Mouse (Mus musculus): ENCODE results near the gene Spns3. TPM values are rescaled to one million over a fixed set of nuclear protein-coding genes. Genes with fewer than 3 reads are reported as not detected.

The Spns3 gene
- polyA plus RNA-seq (2012; rRNA removed): 1.6 and 1.8 TPM in 2 replicates

GRCm38 (mm10) chr11:72550134-72550988, at the start of gene Spns3:
Gene Spns3, minus strand, starts transcription at chr11:72550506.

DNA sequence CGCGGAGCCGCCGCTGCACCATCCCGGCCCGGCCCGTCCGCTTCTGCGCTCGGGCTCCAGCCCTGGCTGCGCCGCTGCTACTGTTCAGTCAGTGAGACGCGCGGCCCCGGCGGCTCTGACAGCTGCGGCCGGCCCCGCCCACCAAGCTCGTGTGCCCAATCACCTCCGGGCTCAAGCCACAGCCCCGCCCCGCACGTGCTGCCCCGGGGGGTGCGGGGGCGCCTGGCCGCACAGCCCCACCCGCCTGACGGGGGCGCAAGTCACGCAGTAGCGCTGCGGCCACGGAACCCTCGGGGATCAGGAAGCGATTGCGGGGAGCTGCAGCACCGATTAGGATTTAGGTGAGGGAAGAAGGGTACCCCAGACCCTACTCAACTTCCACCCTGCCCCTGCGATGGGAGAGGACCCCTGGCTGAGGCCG, 60.4 kb downstream of the Spns3 start, which contains the start of gene Spns2:
TSS of gene Spns2 (minus strand) at position 24 of the 421 bp plus-strand sequence.

Other genes starting within 250 kb of the Spns3 start
- gene Xaf1, start 248.9 kb downstream of the Spns3 start, polyA plus RNA-seq (2012; rRNA removed): 13.2 and 16.7 TPM in 2 replicates
- 0.02 and 0.05 TPM in 2 replicates for gene Fbxo39, start 236.1 kb downstream of the Spns3 start, polyA plus RNA-seq (2012; rRNA removed)
- 0.03 and 0.08 TPM in 2 replicates for gene Tekt1, start 188.1 kb downstream of the Spns3 start, polyA plus RNA-seq (2012; rRNA removed)
- 1.7 and 1.8 TPM in 2 replicates for gene Smtnl2, start 138.8 kb downstream of the Spns3 start, polyA plus RNA-seq (2012; rRNA removed)
- 1.2 and 1.5 TPM in 2 replicates for gene Ggt6, start 115.0 kb downstream of the Spns3 start, polyA plus RNA-seq (2012; rRNA removed)
- 29.7 and 33.8 TPM in 2 replicates for gene Mybbp1a, start 109.2 kb downstream of the Spns3 start, polyA plus RNA-seq (2012; rRNA removed)
- 8.8 and 9.3 TPM in 2 replicates for gene Spns2, start 60.6 kb downstream of the Spns3 start, polyA plus RNA-seq (2012; rRNA removed)
- gene Ube2g1, start 56.8 kb upstream of the Spns3 start, polyA plus RNA-seq (2012; rRNA removed): 10.9 and 12.2 TPM in 2 replicates
- gene Ankfy1, start 139.5 kb upstream of the Spns3 start, polyA plus RNA-seq (2012; rRNA removed): 10.3 and 10.6 TPM in 2 replicates
- 2.1 and 2.3 TPM in 2 replicates for gene Cyb5d2, start 245.6 kb upstream of the Spns3 start, polyA plus RNA-seq (2012; rRNA removed)
- gene Zzef1, start 245.7 kb upstream of the Spns3 start, polyA plus RNA-seq (2012; rRNA removed): 4.4 and 5.4 TPM in 2 replicates

Measured in liver, embryonic 18 days (tissue).